Mouse (Mus musculus) CD8-positive naive resting alpha-beta T cell, adult 2 months (primary cell): ENCODE results near the gene Cops7b.
"Not testable (repeated sequence)": the region's sequence is repeated elsewhere in the genome, so short reads cannot be mapped to it uniquely, and the experiment has no call there.

ENCODE experiments used
- DNase-seq, 2 experiments: peaks; one replicate each; pipeline ENCODE4 v3.0.0; 2022; ENCODE audit warnings: low read depth in 2 of 2, low spot score in 2 of 2

Gene Cops7b

GRCm38 (mm10) chr1:86582451-86583096 is at the start of gene Cops7b, which contains the start of gene Pde6d:
TSS of gene Cops7b (plus strand) at chr1:86582904.
TSS of gene Pde6d (minus strand) at chr1:86582629.
- peak; percentile 79 to 88 for DNase-seq

- DNase-seq, result no peak
Measured at GRCm38 (mm10) chr1:86533411-86534130, 49.1 kb upstream of the Cops7b start.

- DNase-seq, result no peak
Measured at GRCm38 (mm10) chr1:86538383-86538782, 44.3 kb upstream of the Cops7b start.

- DNase-seq, result not testable (repeated sequence)
Measured at GRCm38 (mm10) chr1:86539583-86539982, 43.1 kb upstream of the Cops7b start.

GRCm38 (mm10) chr1:86542584-86542983 is 40.1 kb upstream of the Cops7b start:
- DNase-seq, result no peak

GRCm38 (mm10) chr1:86546797-86547196 is 35.9 kb upstream of the Cops7b start:
- no peak for DNase-seq

GRCm38 (mm10) chr1:86551299-86551698 is 31.4 kb upstream of the Cops7b start:
- no peak for DNase-seq

- no peak for DNase-seq
Measured at GRCm38 (mm10) chr1:86551877-86552276, 30.8 kb upstream of the Cops7b start.

- DNase-seq, result no peak
Measured at GRCm38 (mm10) chr1:86555665-86556064, 27.0 kb upstream of the Cops7b start.

GRCm38 (mm10) chr1:86557872-86558271 is 24.8 kb upstream of the Cops7b start:
- no peak for DNase-seq

GRCm38 (mm10) chr1:86559232-86559631 is 23.5 kb upstream of the Cops7b start:
- no peak for DNase-seq

- DNase-seq, result no peak
Measured at GRCm38 (mm10) chr1:86562663-86563062, 20.0 kb upstream of the Cops7b start.

GRCm38 (mm10) chr1:86568409-86568808 is 14.3 kb upstream of the Cops7b start:
- DNase-seq, result no peak

GRCm38 (mm10) chr1:86569292-86569860 is 13.3 kb upstream of the Cops7b start:
- DNase-seq, result no peak

GRCm38 (mm10) chr1:86571381-86571780 is 11.3 kb upstream of the Cops7b start:
- DNase-seq, result no peak

GRCm38 (mm10) chr1:86571941-86572340 is 10.8 kb upstream of the Cops7b start:
- no peak for DNase-seq

GRCm38 (mm10) chr1:86580426-86580825 is 2.3 kb upstream of the Cops7b start:
- DNase-seq, result no peak

GRCm38 (mm10) chr1:86581692-86582450 is 833 bp upstream of the Cops7b start:
- DNase-seq, result peak in 1 of 2 experiments; percentile 0

GRCm38 (mm10) chr1:86583709-86584108 is 1.0 kb downstream of the Cops7b start:
- no peak for DNase-seq

- DNase-seq, result peak; percentile 66 to 71
Measured at GRCm38 (mm10) chr1:86586992-86587391, 4.3 kb downstream of the Cops7b start.

GRCm38 (mm10) chr1:86594539-86594938 is 11.8 kb downstream of the Cops7b start:
- DNase-seq, result no peak
